ENCODE assay signal across 15 mouse cellular contexts in genomic region chr2:141271541-141271940, GRCm38 (mm10).
DNase-seq lines count a peak whose midpoint lies in the region; ATAC-seq and TF ChIP-seq lines count a peak whose summit lies in the region.
"Had no signal": no experiment of that assay in that cellular context is flagged by ENCODE, and none has a peak within 500 bp of the region (broad histone marks: within the 10 kb centered on the region; RNA-seq: fewer than 3 reads in every experiment).

No protein-coding gene starts in this region.

- H3K9me3 ChIP-seq in kidney, embryonic 15.5 days (replicated peaks) = no peaks in the 10 kb centered on the region
- H3K9me3 ChIP-seq in liver, postnatal 0 days (ENCODE audit: low read length) = no peaks in the 10 kb centered on the region
- H3K9me3 ChIP-seq: limb, embryonic 15.5 days had no signal

- no peak for TF ChIP-seq CTCF in liver, postnatal 0 days (IDR thresholded peaks at IDR 0.05; ENCODE audit: low read depth)

- H3K27ac ChIP-seq in kidney, embryonic 15.5 days = no peak overlapping the region
- H3K27ac ChIP-seq in liver, postnatal 0 days (ENCODE audit: low read depth) = no peak overlapping the region
- H3K27ac ChIP-seq: gastrocnemius, adult 2 months; limb, embryonic 15.5 days had no signal

- no peak overlapping the region for H3K4me2 ChIP-seq in kidney, embryonic 15.5 days
- H3K4me2 ChIP-seq in liver, postnatal 0 days (ENCODE audit: low read depth, low read length) = no peak overlapping the region
- H3K4me2 ChIP-seq: limb, embryonic 15.5 days; midbrain, embryonic 11.5 days had no signal

- peak; percentile 34 for DNase-seq in embryo, embryonic 10 days (ENCODE audit: low spot score)
- DNase-seq in embryo, embryonic 9.5 days (ENCODE audit: extremely low spot score) = no peak
- no peak for DNase-seq in kidney, adult 8-10 months
- peak; percentile 50 for DNase-seq in fibroblast of lung, adult 2 months (ENCODE audit: low read depth)
- DNase-seq in liver, postnatal 0 days = no peak
- no peak for DNase-seq in adrenal gland, postnatal 4 days (ENCODE audit: low spot score in 2 of 2)
- DNase-seq in adrenal gland, adult 8-10 months = no peak
- DNase-seq: adrenal gland, postnatal 25 days; cerebellum, adult 11 months; gastrocnemius, adult 2 months; kidney, adult 9 months; lung, postnatal 14 days had no signal

- WGBS in kidney, embryonic 15.5 days = 51% methylated on average over 4 of the region's 4 CpGs
- 47% methylated on average over 4 of the region's 4 CpGs for WGBS in liver, postnatal 0 days (ENCODE audit: insufficient replicate concordance)

- H3K4me1 ChIP-seq in kidney, embryonic 15.5 days = peaks cover 7% of the 10 kb centered on the region; the same call in 1 of the 2 replicates
- H3K4me1 ChIP-seq in liver, postnatal 0 days (ENCODE audit: insufficient read depth) = no peaks in the 10 kb centered on the region

- no peaks in the 10 kb centered on the region for H3K27me3 ChIP-seq in kidney, embryonic 15.5 days
- H3K27me3 ChIP-seq in liver, postnatal 0 days (ENCODE audit: insufficient read depth, low read length) = no peaks in the 10 kb centered on the region
- H3K27me3 ChIP-seq: limb, embryonic 15.5 days had no signal

- ATAC-seq in kidney, embryonic 15.5 days (replicated peaks; ENCODE audit: low FRiP score) = 0 out of 2 replicates have a peak, but pooled peaks have one; percentile 29
- peak; percentile 19; the same call in 1 of the 2 replicates for ATAC-seq in liver, postnatal 0 days

- no peak overlapping the region for H3K9ac ChIP-seq in kidney, embryonic 15.5 days
- H3K9ac ChIP-seq in liver, postnatal 0 days (replicated peaks) = no peak overlapping the region
- H3K9ac ChIP-seq: limb, embryonic 15.5 days had no signal

- H3K36me3 ChIP-seq in kidney, embryonic 15.5 days = no peaks in the 10 kb centered on the region
- H3K36me3 ChIP-seq in liver, postnatal 0 days (replicated peaks; ENCODE audit: insufficient read depth, low read length) = no peaks in the 10 kb centered on the region
- H3K36me3 ChIP-seq: limb, embryonic 15.5 days had no signal

- H3K4me3 ChIP-seq in kidney, embryonic 15.5 days (replicated peaks) = no peak overlapping the region
- H3K4me3 ChIP-seq in liver, postnatal 0 days (ENCODE audit: low read depth, low read length) = no peak overlapping the region
- H3K4me3 ChIP-seq: gastrocnemius, adult 2 months; limb, embryonic 15.5 days had no signal

- no peak for TF ChIP-seq EP300 in liver, postnatal 0 days (IDR thresholded peaks at IDR 0.05; ENCODE audit: low read depth)

Comparison
In these comparisons a context has a peak if more than half of its experiments do, and no peak if none do; other contexts are left out.
1. DNase-seq: peak in embryo, embryonic 10 days (single experiment) and fibroblast of lung, adult 2 months (single experiment); none in embryo, embryonic 9.5 days (single experiment), kidney, adult 8-10 months (0 of 2), liver, postnatal 0 days (single experiment), adrenal gland, postnatal 4 days (0 of 2) and adrenal gland, adult 8-10 months (single experiment).